Mouse (Mus musculus) megakaryocyte, embryonic 14.5 days (primary cell): Measurements from ENCODE around the gene Polr3g. TPM values are rescaled to one million over a fixed set of nuclear protein-coding genes. Genes with fewer than 3 reads are reported as not detected.

Experiments used
- H3K27me3 ChIP-seq: replicated peaks from 2 replicates; pipeline ENCODE3; 2012; ENCODE audit warnings: inconsistent platforms
- H3K36me3 ChIP-seq: replicated peaks from 2 replicates; pipeline ENCODE3; 2012; ENCODE audit warnings: low read length, inconsistent platforms, mixed read lengths
- H3K4me1 ChIP-seq: 2 replicates; pipeline ENCODE4 v1.6.1; 2012; ENCODE audit warnings: inconsistent platforms
- H3K4me3 ChIP-seq: replicated peaks from 2 replicates; pipeline ENCODE3; 2012; ENCODE audit warnings: moderate library complexity, mild to moderate bottlenecking, inconsistent platforms
- H3K9me3 ChIP-seq: 2 replicates; pipeline ENCODE4 v1.6.1; 2012; ENCODE audit warnings: inconsistent platforms
- FLI1 ChIP-seq: IDR thresholded peaks from 2 replicates; pipeline ENCODE4 v1.6.1; 2012; ENCODE audit warnings: low read length, inconsistent platforms, mixed read lengths
- GATA1 ChIP-seq: IDR thresholded peaks from 3 replicates; pipeline ENCODE4 v1.6.1; 2012; ENCODE audit warnings: mixed read lengths, low read length, inconsistent platforms, borderline replicate concordance
- polyA plus RNA-seq: library from polyadenylated mRNA; stranded (reverse); fragments of >175 nt; gene quantifications from 2 replicates; pipeline ENCODE4 v1.2.3, GENCODE M21; 2012; ENCODE audit warnings: low replicate concordance; ENCODE audit not compliant: insufficient read depth

Gene Polr3g
- 1.4 TPM in 1 of 2 replicates, not detected in the other for polyA plus RNA-seq

GRCm38 (mm10) chr13:81710775-81711545 lies at the start of gene Polr3g, which contains the start of gene Mblac2:
Polr3g (minus strand) TSS chr13:81711013.
Mblac2 (plus strand) TSS chr13:81711341.
- Histone ChIP-seq H3K9me3 (no peaks in the 10 kb centered on the region), H3K36me3 (peaks cover 6% of the 10 kb centered on the region), H3K4me3 (peak within 1 kb of the TSS; percentile 99), H3K27me3 (no peaks in the 10 kb centered on the region), H3K4me1 (peaks cover 52% of the 10 kb centered on the region)
- TF ChIP-seq FLI1 (no peak), GATA1 (no peak)

GRCm38 (mm10) chr13:81760379-81760778 lies 49.6 kb upstream of the Polr3g start:
- no peak overlapping the region for H3K4me3 ChIP-seq
- peaks cover 2% of the 10 kb centered on the region; the same call in 1 of the 2 replicates for H3K9me3 ChIP-seq
- no peaks in the 10 kb centered on the region for H3K27me3 ChIP-seq
- H3K4me1 ChIP-seq = peaks cover 17% of the 10 kb centered on the region
- TF ChIP-seq GATA1 (no peak), FLI1 (no peak)
- H3K36me3 ChIP-seq = peaks cover 2% of the 10 kb centered on the region

GRCm38 (mm10) chr13:81757058-81757660 lies 46.3 kb upstream of the Polr3g start:
- H3K27me3 ChIP-seq = no peaks in the 10 kb centered on the region
- H3K9me3 ChIP-seq = peaks cover 9% of the 10 kb centered on the region
- H3K4me3 ChIP-seq = no peak overlapping the region
- H3K36me3 ChIP-seq = peaks cover 5% of the 10 kb centered on the region
- H3K4me1 ChIP-seq = peaks cover 17% of the 10 kb centered on the region
- no peak for TF ChIP-seq FLI1
- TF ChIP-seq GATA1 = no peak

- Histone ChIP-seq H3K9me3 (peaks cover 9% of the 10 kb centered on the region), H3K27me3 (no peaks in the 10 kb centered on the region), H3K36me3 (peaks cover 5% of the 10 kb centered on the region), H3K4me1 (peaks cover 11% of the 10 kb centered on the region), H3K4me3 (no peak overlapping the region)
- TF ChIP-seq FLI1 (no peak), GATA1 (no peak)
Observed at GRCm38 (mm10) chr13:81755324-81755723, 44.5 kb upstream of the Polr3g start.

- Histone ChIP-seq H3K27me3 (no peaks in the 10 kb centered on the region), H3K36me3 (peaks cover 7% of the 10 kb centered on the region), H3K4me1 (peaks cover 11% of the 10 kb centered on the region), H3K4me3 (no peak overlapping the region), H3K9me3 (peaks cover 9% of the 10 kb centered on the region)
- no peak for TF ChIP-seq GATA1
- no peak for TF ChIP-seq FLI1
Observed at GRCm38 (mm10) chr13:81754878-81755277, 44.1 kb upstream of the Polr3g start.

- TF ChIP-seq FLI1 = no peak
- H3K4me1 ChIP-seq = peaks cover 42% of the 10 kb centered on the region
- peaks cover 2% of the 10 kb centered on the region; the same call in 1 of the 2 replicates for H3K9me3 ChIP-seq
- no peaks in the 10 kb centered on the region for H3K27me3 ChIP-seq
- H3K36me3 ChIP-seq = no peaks in the 10 kb centered on the region
- H3K4me3 ChIP-seq = no peak overlapping the region
Observed at GRCm38 (mm10) chr13:81744092-81744396, 33.2 kb upstream of the Polr3g start.

GRCm38 (mm10) chr13:81743391-81744091 lies 32.7 kb upstream of the Polr3g start:
- H3K36me3 ChIP-seq = no peaks in the 10 kb centered on the region
- TF ChIP-seq GATA1 (no peak), FLI1 (no peak)
- peaks cover 47% of the 10 kb centered on the region for H3K4me1 ChIP-seq
- H3K9me3 ChIP-seq = peaks cover 2% of the 10 kb centered on the region; the same call in 1 of the 2 replicates
- no peak overlapping the region for H3K4me3 ChIP-seq
- no peaks in the 10 kb centered on the region for H3K27me3 ChIP-seq

GRCm38 (mm10) chr13:81740898-81741297 lies 30.1 kb upstream of the Polr3g start:
- peak overlapping the region; percentile 53 for H3K4me3 ChIP-seq
- H3K9me3 ChIP-seq = no peaks in the 10 kb centered on the region
- TF ChIP-seq FLI1 (no peak), GATA1 (no peak)
- peaks cover 47% of the 10 kb centered on the region for H3K4me1 ChIP-seq
- H3K27me3 ChIP-seq = no peaks in the 10 kb centered on the region
- H3K36me3 ChIP-seq = peaks cover under 1% of the 10 kb centered on the region

- TF ChIP-seq GATA1 (no peak), FLI1 (no peak)
- H3K36me3 ChIP-seq = peaks cover 4% of the 10 kb centered on the region
Observed at GRCm38 (mm10) chr13:81736606-81737005, 25.8 kb upstream of the Polr3g start.

GRCm38 (mm10) chr13:81730362-81730761 lies 19.5 kb upstream of the Polr3g start:
- no peak overlapping the region for H3K4me3 ChIP-seq
- no peak for TF ChIP-seq FLI1
- no peak for TF ChIP-seq GATA1
- H3K4me1 ChIP-seq = peaks cover 49% of the 10 kb centered on the region
- no peaks in the 10 kb centered on the region for H3K9me3 ChIP-seq
- peaks cover 14% of the 10 kb centered on the region for H3K36me3 ChIP-seq
- no peaks in the 10 kb centered on the region for H3K27me3 ChIP-seq

More at GRCm38 (mm10) chr13:81736606-81737005, 25.8 kb upstream of the Polr3g start:
- Histone ChIP-seq H3K4me1 (peaks cover 34% of the 10 kb centered on the region), H3K4me3 (no peak overlapping the region), H3K9me3 (no peaks in the 10 kb centered on the region), H3K27me3 (no peaks in the 10 kb centered on the region)
